Mouse (Mus musculus) stomach, embryonic 14.5 days (tissue): ENCODE measurements around the gene Gpr1. TPM values are rescaled to one million over a fixed set of nuclear protein-coding genes. Genes with fewer than 3 reads are reported as not detected.
"Not testable (repeated sequence)": the region's sequence is repeated elsewhere in the genome, so short reads cannot be mapped to it uniquely, and the experiment has no call there.

Experiments used
- ATAC-seq: fragments of 200-750 bp; cut with Nextera tagmentation; 2 replicates; pipeline ENCODE4 v1.8.0; 2017; ENCODE audit warnings: low read depth, moderate TSS enrichment; ENCODE audit not compliant: insufficient number of reproducible peaks, insufficient read depth, low FRiP score
- H3K27ac ChIP-seq: fragments of 300-500 bp; sonication (generic); 2 replicates; pipeline ENCODE4 v1.5.1; 2014; ENCODE audit warnings: mild to moderate bottlenecking, low read length, moderate library complexity, mixed read lengths
- H3K27me3 ChIP-seq: fragments of 300-500 bp; sonication (generic); 2 replicates; pipeline ENCODE4 v1.6.1; 2014; ENCODE audit warnings: low read length, control low read depth, mixed read lengths; ENCODE audit not compliant: control insufficient read depth, insufficient read depth
- H3K36me3 ChIP-seq: fragments of 300-500 bp; sonication (generic); 2 replicates; pipeline ENCODE4 v1.6.1; 2014; ENCODE audit warnings: mild to moderate bottlenecking, control low read depth, low read length, moderate library complexity, mixed read lengths; ENCODE audit not compliant: control insufficient read depth, insufficient read depth
- H3K4me1 ChIP-seq: fragments of 300-500 bp; sonication (generic); 2 replicates; pipeline ENCODE4 v1.6.1; 2014; ENCODE audit warnings: low read length, control low read depth, mixed read lengths; ENCODE audit not compliant: control insufficient read depth, insufficient read depth
- H3K4me2 ChIP-seq: fragments of 300-500 bp; sonication (generic); replicated peaks from 2 replicates; pipeline ENCODE4 v1.6.1; 2014; ENCODE audit warnings: low read depth, low read length, control low read depth
- H3K4me3 ChIP-seq: fragments of 300-500 bp; sonication (generic); 2 replicates; pipeline ENCODE4 v1.5.1; 2014; ENCODE audit warnings: low read depth, low read length, control low read depth
- H3K9ac ChIP-seq: fragments of 300-500 bp; sonication (generic); replicated peaks from 2 replicates; pipeline ENCODE4 v1.6.1; 2014; ENCODE audit warnings: low read depth, mild to moderate bottlenecking, control low read depth, low read length, moderate library complexity, mixed read lengths
- H3K9me3 ChIP-seq: fragments of 300-500 bp; sonication (generic); 2 replicates; pipeline ENCODE4 v1.6.1; 2016; ENCODE audit warnings: low read depth, low read length, control low read depth; ENCODE audit not compliant: control insufficient read depth
- WGBS: fragments of 180-500 bp; shearing (Covaris S2); extraction: QIAGEN DNeasy Blood & Tissue Kit; methylation state at CpG from one replicate; pipeline ENCODE4 v1.1.7; 2014; 5-methylcytosine and 5-hydroxymethylcytosine counted together
- polyA plus RNA-seq: library from polyadenylated mRNA; unstranded; fragments of >200 nt; fragmentation: Nextera tagmentation; extraction: Ambion mirVana; gene quantifications from 2 replicates; pipeline ENCODE4 v1.2.1, GENCODE M21; 2014

The Gpr1 gene
- polyA plus RNA-seq, 1 experiment from 2014 or later = 0.13 TPM

DNA sequence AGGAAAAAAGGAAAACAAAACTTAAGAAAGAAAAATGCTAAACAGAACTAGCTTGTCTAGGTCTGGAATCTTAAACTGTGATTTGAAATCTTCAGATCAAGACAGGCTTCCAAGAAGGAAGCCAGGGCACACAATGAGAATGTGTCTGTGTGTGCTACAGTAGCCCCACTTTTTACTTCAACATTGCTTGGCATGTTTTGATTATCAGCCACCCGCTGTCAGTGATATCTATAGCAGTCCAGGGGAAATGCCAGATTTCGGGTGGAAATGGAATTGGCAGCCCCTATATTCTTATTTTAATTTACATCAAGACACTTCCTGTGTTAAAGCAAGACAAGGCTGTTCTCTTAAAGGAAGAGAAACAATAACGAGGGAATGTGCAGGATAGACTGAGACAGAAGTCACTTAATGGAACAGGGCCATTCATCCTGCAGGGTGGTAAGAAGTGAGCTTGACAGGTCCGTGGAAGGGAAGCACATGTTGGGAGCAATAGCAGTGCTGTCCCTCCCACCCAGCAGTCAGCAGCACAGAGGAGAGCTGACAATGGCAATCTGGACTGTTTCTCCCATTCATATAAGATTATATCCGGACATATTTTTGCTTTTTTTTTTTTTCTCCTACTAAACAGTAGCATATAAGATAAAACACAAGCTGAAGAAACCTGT lies 18.4 kb downstream of the Gpr1 start:
- no peaks in the 10 kb centered on the region for H3K4me1 ChIP-seq
- no peaks in the 10 kb centered on the region for H3K27me3 ChIP-seq
- no peak overlapping the region for H3K4me3 ChIP-seq
- H3K4me2 ChIP-seq = no peak overlapping the region
- H3K36me3 ChIP-seq = no peaks in the 10 kb centered on the region
- peaks cover 7% of the 10 kb centered on the region; the same call in 1 of the 2 replicates for H3K9me3 ChIP-seq
- no peak overlapping the region for H3K9ac ChIP-seq
- ATAC-seq = peak; percentile 42; the same call in 1 of the 2 replicates
- H3K27ac ChIP-seq = no peak overlapping the region
- 28% methylated on average over 5 of the region's 5 CpGs for WGBS

DNA sequence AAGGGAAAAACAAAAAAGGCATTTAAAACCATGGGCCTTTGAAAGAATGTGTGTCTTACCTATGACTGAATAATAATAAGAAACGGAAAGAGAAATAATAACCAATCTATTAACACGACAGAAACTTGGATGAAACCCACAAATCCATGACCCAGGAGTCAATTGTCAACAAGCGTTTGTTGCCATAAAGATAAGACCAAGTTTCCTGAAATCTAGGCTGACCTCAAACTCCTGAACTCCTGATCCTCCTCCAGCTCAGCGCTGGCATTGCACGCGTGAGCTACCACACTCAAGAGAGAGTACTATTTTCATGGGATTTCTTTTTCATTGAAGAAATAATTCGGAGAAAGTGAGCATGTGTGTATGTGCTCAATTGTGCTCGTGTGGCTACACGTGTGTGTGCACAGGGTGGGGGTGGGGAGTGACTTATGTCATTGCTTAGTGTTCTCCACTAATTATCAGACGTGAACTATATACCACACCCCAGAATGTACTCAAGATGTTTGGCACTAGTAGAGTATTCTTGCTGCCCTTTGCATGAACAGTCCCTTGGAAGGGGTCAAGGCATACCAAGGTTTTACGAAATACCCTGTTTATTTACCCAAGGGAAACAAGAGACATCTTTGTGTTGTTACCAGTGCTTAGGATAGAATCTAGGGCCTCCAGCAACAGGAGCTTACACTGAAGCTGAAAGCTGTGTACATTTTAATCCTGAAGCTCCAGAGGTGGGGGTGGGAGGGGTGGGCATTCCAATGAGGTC lies 21.9 kb downstream of the Gpr1 start:
- H3K4me3 ChIP-seq = no peak overlapping the region
- no peaks in the 10 kb centered on the region for H3K4me1 ChIP-seq
- WGBS = 76% methylated on average over 11 of the region's 11 CpGs
- H3K9ac ChIP-seq = no peak overlapping the region
- no peak overlapping the region for H3K4me2 ChIP-seq
- H3K9me3 ChIP-seq = no peaks in the 10 kb centered on the region
- no peak overlapping the region for H3K27ac ChIP-seq
- no peak for ATAC-seq
- no peaks in the 10 kb centered on the region for H3K36me3 ChIP-seq
- no peaks in the 10 kb centered on the region for H3K27me3 ChIP-seq

GRCm38 (mm10) chr1:63190851-63191250 lies 23.5 kb downstream of the Gpr1 start:
- H3K36me3 ChIP-seq = no peaks in the 10 kb centered on the region
- 56% methylated on average over 8 of the region's 8 CpGs for WGBS
- H3K9me3 ChIP-seq = no peaks in the 10 kb centered on the region
- no peak overlapping the region for H3K9ac ChIP-seq
- H3K4me2 ChIP-seq = no peak overlapping the region
- no peak for ATAC-seq
- H3K4me3 ChIP-seq = no peak overlapping the region
- no peaks in the 10 kb centered on the region for H3K4me1 ChIP-seq
- no peaks in the 10 kb centered on the region for H3K27me3 ChIP-seq
- H3K27ac ChIP-seq = no peak overlapping the region

GRCm38 (mm10) chr1:63188536-63188935 lies 25.8 kb downstream of the Gpr1 start:
- Histone ChIP-seq H3K27ac (no peak overlapping the region), H3K4me2 (no peak overlapping the region), H3K4me3 (no peak overlapping the region), H3K9ac (no peak overlapping the region), H3K36me3 (no peaks in the 10 kb centered on the region), H3K4me1 (no peaks in the 10 kb centered on the region), H3K9me3 (no peaks in the 10 kb centered on the region), H3K27me3 (no peaks in the 10 kb centered on the region)
- 91% methylated on average over 3 of the region's 3 CpGs for WGBS
- no peak for ATAC-seq

- not testable (repeated sequence) for H3K4me1 ChIP-seq, H3K27me3 ChIP-seq, H3K36me3 ChIP-seq, H3K27ac ChIP-seq, ATAC-seq, H3K9me3 ChIP-seq, H3K4me3 ChIP-seq, H3K9ac ChIP-seq, H3K4me2 ChIP-seq
- 95% methylated on average over 6 of the region's 6 CpGs for WGBS
Observed at GRCm38 (mm10) chr1:63185430-63185829, 28.9 kb downstream of the Gpr1 start.

DNA sequence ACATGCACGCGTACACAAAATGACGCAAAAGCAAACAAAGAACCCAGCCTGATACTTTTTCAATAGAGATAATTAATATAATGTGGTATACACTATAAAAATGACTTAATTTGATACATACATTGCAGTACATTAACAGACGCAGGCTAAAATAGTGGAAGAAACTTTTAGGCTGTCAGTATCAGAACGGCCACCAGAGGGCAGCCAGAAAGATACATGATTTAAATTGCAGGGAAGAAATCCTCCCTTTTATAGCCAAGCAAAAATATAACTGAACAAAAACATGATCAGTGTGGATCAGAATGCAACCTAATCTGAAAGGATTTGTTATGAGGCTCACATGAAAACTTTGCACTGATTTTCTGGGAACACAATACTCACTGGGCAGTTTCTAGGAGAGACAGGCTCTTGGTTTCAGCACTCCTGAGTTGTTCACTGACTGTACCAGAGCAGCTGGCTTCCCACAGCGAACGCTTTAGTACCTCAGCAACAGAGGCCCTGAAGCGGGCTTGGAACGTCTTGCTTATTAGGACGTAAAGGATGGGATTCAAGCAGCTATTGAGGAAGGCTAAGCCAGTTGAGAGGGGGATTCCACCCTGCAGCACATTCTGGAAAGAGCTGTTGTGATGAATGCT lies 31.6 kb downstream of the Gpr1 start:
- Histone ChIP-seq H3K4me1 (peaks cover 5% of the 10 kb centered on the region; the same call in 1 of the 2 replicates), H3K27ac (no peak overlapping the region), H3K9me3 (no peaks in the 10 kb centered on the region), H3K4me3 (no peak overlapping the region), H3K9ac (no peak overlapping the region), H3K36me3 (peaks cover 18% of the 10 kb centered on the region), H3K4me2 (no peak overlapping the region), H3K27me3 (no peaks in the 10 kb centered on the region)
- ATAC-seq = no peak
- WGBS = 63% methylated on average over 10 of the region's 10 CpGs

- ATAC-seq = no peak
- no peak overlapping the region for H3K4me2 ChIP-seq
Observed at GRCm38 (mm10) chr1:63182212-63182611, 32.1 kb downstream of the Gpr1 start.

DNA sequence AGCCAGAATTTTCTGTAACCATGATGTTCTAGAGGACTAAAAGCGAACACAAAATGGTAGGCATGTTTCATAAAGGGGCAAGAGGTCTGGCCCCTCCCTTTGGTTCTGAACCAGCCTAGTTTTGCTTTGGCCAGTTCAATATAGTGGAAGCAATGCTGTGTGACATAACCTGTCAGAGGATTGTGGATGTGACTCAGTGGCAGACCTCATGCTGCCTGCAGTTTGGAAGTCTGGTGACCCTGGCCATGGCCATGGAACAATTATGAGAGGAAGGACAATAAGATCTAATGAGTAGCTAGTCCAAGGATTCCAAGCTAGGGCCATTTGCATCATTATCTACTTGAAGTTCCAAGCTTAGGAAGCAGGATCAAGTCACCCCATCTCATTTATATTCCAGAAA lies 32.9 kb downstream of the Gpr1 start:
- 98% methylated on average over 1 of the region's 1 CpGs for WGBS
- no peaks in the 10 kb centered on the region for H3K9me3 ChIP-seq
- no peak overlapping the region for H3K9ac ChIP-seq
- H3K27ac ChIP-seq = no peak overlapping the region
- ATAC-seq = no peak
- H3K4me2 ChIP-seq = no peak overlapping the region
- no peak overlapping the region for H3K4me3 ChIP-seq
- H3K27me3 ChIP-seq = no peaks in the 10 kb centered on the region
- peaks cover 18% of the 10 kb centered on the region for H3K36me3 ChIP-seq
- H3K4me1 ChIP-seq = peaks cover 7% of the 10 kb centered on the region; the same call in 1 of the 2 replicates

More at GRCm38 (mm10) chr1:63182212-63182611, 32.1 kb downstream of the Gpr1 start:
- Histone ChIP-seq H3K9me3 (no peaks in the 10 kb centered on the region), H3K4me1 (peaks cover 7% of the 10 kb centered on the region; the same call in 1 of the 2 replicates), H3K27ac (no peak overlapping the region), H3K4me3 (no peak overlapping the region), H3K27me3 (no peaks in the 10 kb centered on the region), H3K36me3 (peaks cover 18% of the 10 kb centered on the region), H3K9ac (no peak overlapping the region)
- 86% methylated on average over 5 of the region's 5 CpGs for WGBS
